Mouse (Mus musculus) E14TG2a.4 (cell line): ENCODE measurements at regions not wholly inside any gene's neighbourhood (a gene's known extent, or its start where the extent isn't known, plus 50 kb on each side); places are given as distances from the start of the nearest gene placed in this dataset.

Experiments
- CTCF ChIP-seq: conservative IDR thresholded peaks from 2 replicates; pipeline ENCODE4 v1.5.1; 2014; ENCODE audit warnings: low read length
- NANOG ChIP-seq: IDR thresholded peaks from 2 replicates; pipeline ENCODE4 v1.6.1; 2014; ENCODE audit warnings: borderline replicate concordance, low read length, mixed read lengths
- POU5F1 ChIP-seq: IDR thresholded peaks from 2 replicates; pipeline ENCODE4 v1.6.1; 2014; ENCODE audit warnings: low read length, borderline replicate concordance

- TF ChIP-seq CTCF (no peak), NANOG (no peak), POU5F1 (no peak)
These were observed 788.0 kb upstream of the Car8 start for GRCm38 (mm10) chr4:9026841-9027240.
